Mouse (Mus musculus) MEL (cell line): ENCODE data around the gene Tmem82. TPM values are rescaled to one million over a fixed set of nuclear protein-coding genes. Genes with fewer than 3 reads are reported as not detected.

Source experiments
- DNase-seq: peaks from one replicate; pipeline ENCODE4 v3.0.0; 2011; ENCODE audit warnings: low read depth, low spot score
- H3K27ac ChIP-seq: 2 replicates; pipeline ENCODE4 v1.5.1; 2012; ENCODE audit warnings: low read depth, mild to moderate bottlenecking, control low read depth, low read length, moderate library complexity; ENCODE audit not compliant: control insufficient read depth
- H3K27me3 ChIP-seq, 2 experiments: fragments of 150-350 bp in 1 of 2; sonication (generic) in 1 of 2; 2 replicates each; pipeline ENCODE4 v1.6.1; 2012; ENCODE audit warnings: low read length in 2 of 2, mild to moderate bottlenecking in 2 of 2, improper control_type of control experiment in 1 of 2, moderate library complexity in 1 of 2; ENCODE audit not compliant: insufficient read depth in 2 of 2, control insufficient read depth in 1 of 2
- H3K36me3 ChIP-seq, 2 experiments: 2 replicates each; pipeline ENCODE4 v1.6.1; 2012 to 2014; ENCODE audit warnings: low read length in 2 of 2, improper control_type of control experiment in 1 of 2, inconsistent platforms in 1 of 2, mild to moderate bottlenecking in 1 of 2; ENCODE audit not compliant: insufficient read depth in 2 of 2, control insufficient read depth in 1 of 2
- H3K4me1 ChIP-seq, 2 experiments: fragments of 150-350 bp in 1 of 2; sonication (generic) in 1 of 2; 2 replicates each; pipeline ENCODE4 v1.6.1; 2012; ENCODE audit warnings: low read length in 2 of 2, improper control_type of control experiment in 1 of 2, mild to moderate bottlenecking in 1 of 2; ENCODE audit not compliant: insufficient read depth in 2 of 2, control insufficient read depth in 1 of 2
- H3K4me3 ChIP-seq, 2 experiments: fragments of 150-350 bp in 1 of 2; sonication (generic) in 1 of 2; 2 replicates each; pipeline ENCODE4 v1.5.1; 2012; ENCODE audit warnings: low read depth in 2 of 2, low read length in 2 of 2, mild to moderate bottlenecking in 2 of 2, moderate library complexity in 2 of 2, control low read depth in 1 of 2, improper control_type of control experiment in 1 of 2; ENCODE audit not compliant: control insufficient read depth in 1 of 2, insufficient read depth in 1 of 2
- H3K79me2 ChIP-seq: 2 replicates; pipeline ENCODE4 v1.6.1; 2012; ENCODE audit warnings: mild to moderate bottlenecking, low read length, moderate library complexity; ENCODE audit not compliant: control insufficient read depth, poor library complexity, insufficient read depth
- H3K9ac ChIP-seq: 2 replicates; pipeline ENCODE4 v1.6.1; 2012; ENCODE audit warnings: low read depth, mild to moderate bottlenecking, control low read depth, low read length, moderate library complexity; ENCODE audit not compliant: control insufficient read depth, poor library complexity, severe bottlenecking
- H3K9me3 ChIP-seq: fragments of 150-350 bp; sonication (generic); replicated peaks from 2 replicates; pipeline ENCODE4 v1.6.1; 2012; ENCODE audit warnings: mild to moderate bottlenecking, low read length, improper control_type of control experiment, moderate library complexity; ENCODE audit not compliant: insufficient read depth
- CHD1 ChIP-seq: IDR thresholded peaks from 2 replicates; pipeline ENCODE4 v1.6.1; 2012; ENCODE audit warnings: low read depth, mild to moderate bottlenecking, inconsistent platforms, low read length, improper control_type of control experiment
- ELF1 ChIP-seq: IDR thresholded peaks from 2 replicates; pipeline ENCODE4 v1.6.1; 2014; ENCODE audit warnings: low read depth, mild to moderate bottlenecking, inconsistent platforms, low read length, improper control_type of control experiment, moderate library complexity
- GABPA ChIP-seq: IDR thresholded peaks from 2 replicates; pipeline ENCODE4 v1.6.1; 2012; ENCODE audit warnings: low read depth, mild to moderate bottlenecking, inconsistent platforms, low read length, improper control_type of control experiment, moderate library complexity
- MAX ChIP-seq: IDR thresholded peaks from 2 replicates; pipeline ENCODE4 v1.6.1; 2011; ENCODE audit warnings: low read length, improper control_type of control experiment
- MAZ ChIP-seq: IDR thresholded peaks from 2 replicates; pipeline ENCODE4 v1.6.1; 2012; ENCODE audit warnings: low read depth, mild to moderate bottlenecking, inconsistent platforms, low read length, improper control_type of control experiment
- MEF2A ChIP-seq: IDR thresholded peaks from 2 replicates; pipeline ENCODE4 v1.6.1; 2014; ENCODE audit warnings: low read depth, mild to moderate bottlenecking, inconsistent platforms, low read length, improper control_type of control experiment; ENCODE audit not compliant: poor library complexity, insufficient replicate concordance, severe bottlenecking; ENCODE audit errors: extremely low read depth
- NELFE ChIP-seq: IDR thresholded peaks from 2 replicates; pipeline ENCODE4 v1.6.1; 2011; ENCODE audit warnings: low read depth, low read length, improper control_type of control experiment
- POLR2A ChIP-seq, 2 experiments: IDR thresholded peaks; 2 replicates each; pipeline ENCODE4 v1.6.1; 2011 to 2012; ENCODE audit warnings: low read length in 2 of 2, mild to moderate bottlenecking in 2 of 2, control low read depth in 1 of 2, improper control_type of control experiment in 1 of 2, low read depth in 1 of 2, moderate library complexity in 1 of 2; ENCODE audit not compliant: control insufficient read depth in 1 of 2, insufficient read depth in 1 of 2, poor library complexity in 1 of 2
- POLR2AphosphoS2 ChIP-seq: IDR thresholded peaks from 2 replicates; pipeline ENCODE4 v1.6.1; 2011; ENCODE audit warnings: low read length, improper control_type of control experiment
- POLR2AphosphoS5 ChIP-seq: IDR thresholded peaks from 2 replicates; pipeline ENCODE4 v1.6.1; 2012; ENCODE audit warnings: low read depth, borderline replicate concordance, mild to moderate bottlenecking, inconsistent platforms, low read length, moderate library complexity, mixed read lengths
- RCOR1 ChIP-seq: IDR thresholded peaks from 2 replicates; pipeline ENCODE4 v1.6.1; 2012; ENCODE audit warnings: low read depth, mild to moderate bottlenecking, inconsistent platforms, low read length, improper control_type of control experiment
- SIN3A ChIP-seq: IDR thresholded peaks from 2 replicates; pipeline ENCODE4 v1.6.1; 2012; ENCODE audit warnings: low read length, improper control_type of control experiment, inconsistent platforms
- UBTF ChIP-seq: IDR thresholded peaks from 2 replicates; pipeline ENCODE4 v1.6.1; 2012; ENCODE audit warnings: low read depth, mild to moderate bottlenecking, inconsistent platforms, low read length, improper control_type of control experiment, moderate library complexity, borderline replicate concordance; ENCODE audit not compliant: insufficient read depth
- USF1 ChIP-seq: IDR thresholded peaks from 2 replicates; pipeline ENCODE4 v1.6.1; 2014; ENCODE audit warnings: low read depth, mild to moderate bottlenecking, inconsistent platforms, low read length, improper control_type of control experiment, moderate library complexity
- USF2 ChIP-seq, 2 experiments: IDR thresholded peaks; 2 replicates each; pipeline ENCODE4 v1.6.1; 2011 to 2012; ENCODE audit warnings: improper control_type of control experiment in 2 of 2, low read length in 2 of 2, borderline replicate concordance in 1 of 2, inconsistent platforms in 1 of 2, low read depth in 1 of 2, mild to moderate bottlenecking in 1 of 2; ENCODE audit not compliant: insufficient read depth in 1 of 2
- ZC3H11A ChIP-seq: IDR thresholded peaks from 2 replicates; pipeline ENCODE4 v1.6.1; 2012; ENCODE audit warnings: low read depth, mild to moderate bottlenecking, inconsistent platforms, low read length, improper control_type of control experiment
- ZMIZ1 ChIP-seq: IDR thresholded peaks from 2 replicates; pipeline ENCODE4 v1.6.1; 2012; ENCODE audit warnings: low read depth, mild to moderate bottlenecking, inconsistent platforms, low read length, improper control_type of control experiment, moderate library complexity
- polyA plus RNA-seq, 2 experiments: library from polyadenylated mRNA; stranded (reverse) in 1 of 2; unstranded in 1 of 2; fragments of >175 nt in 1 of 2; fragments of >200 nt in 1 of 2; gene quantifications; 2 replicates each; pipeline versions ENCODE4 v1.2.1 to v1.2.4; 2012; ENCODE audit warnings: low replicate concordance in 2 of 2, low read depth in 1 of 2; ENCODE audit not compliant: insufficient read length in 2 of 2, insufficient read depth in 1 of 2, missing spikeins in 1 of 2
- total RNA-seq: library from RNA; depleted of rRNA; stranded (reverse); fragments of 300-350 nt; gene quantifications from 2 replicates; pipeline ENCODE4 v1.2.3, GENCODE M21; 2012

The Tmem82 gene
- total and polyA plus RNA-seq, 3 experiments, result 0.21 TPM; not detected in 2

DNA sequence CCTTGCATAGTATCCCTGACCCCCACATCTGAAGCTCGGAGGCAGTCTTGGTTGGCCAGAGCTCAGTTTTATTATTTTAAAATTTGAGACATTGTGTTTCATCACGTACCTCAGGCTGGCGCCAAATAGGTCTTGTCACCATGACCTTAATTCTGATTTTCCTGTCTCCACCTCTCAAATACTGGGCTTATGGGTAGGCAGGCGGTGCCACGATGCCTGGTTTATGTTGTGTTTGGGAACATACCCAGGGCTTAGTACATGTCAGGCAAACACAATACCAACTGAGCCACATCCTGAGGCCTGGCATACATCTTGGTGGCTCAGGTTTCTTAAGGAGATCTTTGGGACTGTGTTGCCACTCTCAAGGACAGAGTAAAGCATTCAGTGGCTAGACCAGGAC, 4.1 kb upstream of the Tmem82 start:
- peaks cover 0 to 9% of the 10 kb centered on the region in 2 experiments; a peak in 2 of 4 replicates for H3K4me1 ChIP-seq
- no peaks in the 10 kb centered on the region for H3K27me3 ChIP-seq
- H3K27ac ChIP-seq, result no peak overlapping the region
- no peak overlapping the region for H3K4me3 ChIP-seq
- H3K36me3 ChIP-seq, result peaks cover 0 to 2% of the 10 kb centered on the region in 2 experiments; a peak in 1 of 4 replicates
- H3K9ac ChIP-seq, result no peak overlapping the region
- TF ChIP-seq SIN3A, result no peak
- no peak for TF ChIP-seq CHD1
- no peak for TF ChIP-seq MEF2A
- no peak for TF ChIP-seq ZC3H11A
- no peak for TF ChIP-seq USF1
- TF ChIP-seq POLR2A (IDR thresholded peaks at IDR 0.05; ENCODE audit: control insufficient read depth in 1 of 2, insufficient read depth in 1 of 2, low read depth in 1 of 2, low read length in 2 of 2, poor library complexity in 1 of 2), result no peak
- no peak for TF ChIP-seq UBTF
- TF ChIP-seq POLR2AphosphoS5, result no peak
- no peak for TF ChIP-seq USF2 (IDR thresholded peaks at IDR 0.05; ENCODE audit: borderline replicate concordance in 1 of 2, insufficient read depth in 1 of 2, low read depth in 1 of 2, low read length in 2 of 2)
- TF ChIP-seq ELF1, result no peak
- no peak for TF ChIP-seq ZMIZ1
- TF ChIP-seq MAZ, result no peak
- TF ChIP-seq GABPA, result no peak
- TF ChIP-seq, all 39 proteins: peak for 0
- no peak for DNase-seq
- Histone ChIP-seq H3K79me2 (no peaks in the 10 kb centered on the region), H3K9me3 (no peaks in the 10 kb centered on the region)

DNA sequence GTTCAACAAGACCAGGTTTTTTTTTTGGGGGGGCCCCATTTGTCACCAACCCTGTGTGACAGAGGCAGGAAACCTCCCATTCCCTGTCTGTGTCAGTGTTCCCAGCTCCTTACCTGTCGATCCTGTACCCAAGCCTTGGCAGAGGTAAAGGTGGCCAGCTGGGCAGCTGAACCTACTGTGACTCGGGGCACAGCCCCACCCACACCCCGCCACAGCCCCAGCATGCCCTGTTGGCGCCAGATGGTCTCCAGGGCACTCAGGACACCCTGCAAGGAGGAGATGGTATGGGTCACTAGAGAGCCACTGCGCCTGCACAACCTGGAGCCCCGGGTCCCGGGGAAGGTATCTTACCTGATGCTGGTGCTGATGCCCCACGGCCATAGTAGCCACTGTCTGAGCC, 3.7 kb upstream of the Tmem82 start:
- no peaks in the 10 kb centered on the region for H3K9me3 ChIP-seq
- H3K36me3 ChIP-seq, result 0 out of 4 replicates have a peak, but pooled peaks cover 0 to 2% of the 10 kb centered on the region in 2 experiments
- no peaks in the 10 kb centered on the region for H3K79me2 ChIP-seq
- peaks cover 0 to 9% of the 10 kb centered on the region in 2 experiments; a peak in 2 of 4 replicates for H3K4me1 ChIP-seq
- no peak overlapping the region for H3K4me3 ChIP-seq
- H3K27me3 ChIP-seq, result no peaks in the 10 kb centered on the region
- no peak for DNase-seq
- no peak overlapping the region for H3K27ac ChIP-seq
- H3K9ac ChIP-seq, result no peak overlapping the region
- TF ChIP-seq CHD1 (no peak), POLR2AphosphoS5 (no peak), RCOR1 (no peak), ELF1 (no peak), ZC3H11A (no peak), MAX (no peak), POLR2AphosphoS2 (no peak), NELFE (no peak), ZMIZ1 (no peak)
